20 mouse cellular contexts compared by ENCODE assay signal in the genomic region with DNA sequence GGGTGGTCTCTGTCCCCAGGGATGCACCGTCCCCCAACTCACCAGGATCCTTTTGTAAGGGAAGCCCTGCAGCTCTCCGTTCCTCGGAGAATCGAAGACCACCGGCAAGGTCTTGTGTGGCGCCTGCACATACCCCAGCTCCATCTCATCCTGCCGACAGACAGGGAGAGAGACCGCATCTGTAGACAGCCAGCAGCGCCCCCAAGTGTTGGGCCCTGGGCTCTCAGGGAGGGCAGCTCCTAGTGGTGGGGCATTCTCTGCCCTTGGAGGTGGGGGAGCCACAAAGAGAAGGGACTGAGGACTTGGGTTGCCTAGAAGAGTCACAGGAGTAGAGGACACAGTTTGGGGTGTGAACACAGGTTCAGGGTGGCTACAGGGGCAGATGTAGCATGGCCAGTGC. TPM values are rescaled to one million over a fixed set of nuclear protein-coding genes. Genes with fewer than 3 reads are reported as not detected.
DNase-seq lines count a peak whose midpoint lies in the region; ATAC-seq and TF ChIP-seq lines count a peak whose summit lies in the region.
"Had no signal": no experiment of that assay in that cellular context is flagged by ENCODE, and none has a peak within 500 bp of the region (broad histone marks: within the 10 kb centered on the region; RNA-seq: fewer than 3 reads in every experiment).

No protein-coding gene starts in this region.

- ATAC-seq in forebrain, postnatal 0 days = no peak
- ATAC-seq in forebrain, embryonic 12.5 days (ENCODE audit: low FRiP score) = no peak
- ATAC-seq in midbrain, postnatal 0 days (ENCODE audit: low FRiP score) = no peak
- ATAC-seq in midbrain, embryonic 14.5 days (ENCODE audit: low FRiP score, low TSS enrichment) = no peak
- ATAC-seq in granulocyte monocyte progenitor cell, adult 5-6 weeks (replicated peaks; ENCODE audit: poor library complexity, severe bottlenecking) = 0 out of 2 replicates have a peak, but pooled peaks have one; percentile 20
- ATAC-seq: forebrain, embryonic 16.5 days; intestine, embryonic 15.5 days had no signal

- H3K9ac ChIP-seq in forebrain, postnatal 0 days = no peak overlapping the region
- no peak overlapping the region for H3K9ac ChIP-seq in forebrain, embryonic 12.5 days
- H3K9ac ChIP-seq in midbrain, postnatal 0 days (replicated peaks; ENCODE audit: low read length, poor library complexity, severe bottlenecking) = no peak overlapping the region
- no peak overlapping the region for H3K9ac ChIP-seq in midbrain, embryonic 14.5 days (replicated peaks; ENCODE audit: low read length)
- H3K9ac ChIP-seq: intestine, embryonic 15.5 days; liver, embryonic 13.5 days had no signal

- H3K4me2 ChIP-seq in forebrain, postnatal 0 days (ENCODE audit: low read depth) = no peak overlapping the region
- no peak overlapping the region for H3K4me2 ChIP-seq in forebrain, embryonic 12.5 days
- H3K4me2 ChIP-seq in midbrain, postnatal 0 days (ENCODE audit: low read depth, low read length, poor library complexity, severe bottlenecking) = no peak overlapping the region
- no peak overlapping the region for H3K4me2 ChIP-seq in midbrain, embryonic 14.5 days (ENCODE audit: low read length)
- H3K4me2 ChIP-seq: heart, embryonic 11.5 days; intestine, embryonic 15.5 days; liver, embryonic 13.5 days had no signal

- H3K27ac ChIP-seq in forebrain, postnatal 0 days (ENCODE audit: low read depth, low read length) = no peak overlapping the region
- H3K27ac ChIP-seq in forebrain, embryonic 12.5 days = no peak overlapping the region
- no peak overlapping the region for H3K27ac ChIP-seq in layer of hippocampus, adult 2 months
- H3K27ac ChIP-seq in midbrain, postnatal 0 days (ENCODE audit: low read depth, low read length) = no peak overlapping the region
- no peak overlapping the region for H3K27ac ChIP-seq in midbrain, embryonic 14.5 days (replicated peaks; ENCODE audit: low read depth, low read length)
- no peak overlapping the region for H3K27ac ChIP-seq in limb, embryonic 10.5 days
- H3K27ac ChIP-seq: intestine, embryonic 15.5 days; liver, embryonic 13.5 days had no signal

- H3K4me3 ChIP-seq in forebrain, postnatal 0 days (ENCODE audit: low read depth, low read length) = no peak overlapping the region
- H3K4me3 ChIP-seq in forebrain, embryonic 12.5 days (replicated peaks) = no peak overlapping the region
- H3K4me3 ChIP-seq in layer of hippocampus, adult 2 months = no peak overlapping the region
- H3K4me3 ChIP-seq in midbrain, postnatal 0 days (ENCODE audit: low read depth, low read length) = no peak overlapping the region
- no peak overlapping the region for H3K4me3 ChIP-seq in midbrain, embryonic 14.5 days (replicated peaks; ENCODE audit: low read depth, low read length)
- H3K4me3 ChIP-seq in limb, embryonic 10.5 days = no peak overlapping the region
- H3K4me3 ChIP-seq: intestine, embryonic 15.5 days; liver, embryonic 13.5 days; myocyte had no signal

- H3K36me3 ChIP-seq in forebrain, postnatal 0 days (ENCODE audit: insufficient read depth) = no peaks in the 10 kb centered on the region
- no peaks in the 10 kb centered on the region for H3K36me3 ChIP-seq in forebrain, embryonic 12.5 days (replicated peaks)
- H3K36me3 ChIP-seq in midbrain, postnatal 0 days (ENCODE audit: insufficient read depth, low read length) = no peaks in the 10 kb centered on the region
- no peaks in the 10 kb centered on the region for H3K36me3 ChIP-seq in midbrain, embryonic 14.5 days (ENCODE audit: control insufficient read depth, insufficient read depth, low read length)
- H3K36me3 ChIP-seq in limb, embryonic 10.5 days = no peaks in the 10 kb centered on the region
- H3K36me3 ChIP-seq: intestine, embryonic 15.5 days; liver, embryonic 13.5 days had no signal

- TF ChIP-seq CTCF in forebrain, postnatal 0 days (IDR thresholded peaks at IDR 0.05; ENCODE audit: low read depth) = peak; percentile 36
- TF ChIP-seq CTCF in layer of hippocampus, adult 2 months (conservative IDR thresholded peaks at IDR 0.05) = peak; percentile 36; the same call in 1 of the 2 replicates
- peak; percentile 38 for TF ChIP-seq CTCF in midbrain, postnatal 0 days (IDR thresholded peaks at IDR 0.05)

- H3K4me1 ChIP-seq in forebrain, postnatal 0 days (ENCODE audit: insufficient read depth) = no peaks in the 10 kb centered on the region
- H3K4me1 ChIP-seq in forebrain, embryonic 12.5 days = no peaks in the 10 kb centered on the region; the same call in 1 of the 2 replicates
- H3K4me1 ChIP-seq in midbrain, postnatal 0 days (ENCODE audit: insufficient read depth, low read length) = no peaks in the 10 kb centered on the region
- H3K4me1 ChIP-seq in midbrain, embryonic 14.5 days (ENCODE audit: control insufficient read depth, insufficient read depth, low read length) = no peaks in the 10 kb centered on the region
- H3K4me1 ChIP-seq in limb, embryonic 10.5 days = peaks cover 21% of the 10 kb centered on the region

- 48% methylated on average over 9 of the region's 9 CpGs for WGBS in forebrain, postnatal 0 days
- 49% methylated on average over 9 of the region's 9 CpGs for WGBS in forebrain, embryonic 12.5 days
- WGBS in midbrain, postnatal 0 days = 44% methylated on average over 9 of the region's 9 CpGs
- 42% methylated on average over 9 of the region's 9 CpGs for WGBS in midbrain, embryonic 14.5 days
- WGBS in limb, embryonic 10.5 days = 63% methylated on average over 9 of the region's 9 CpGs

- H3K9me3 ChIP-seq in forebrain, postnatal 0 days (ENCODE audit: low read length) = no peaks in the 10 kb centered on the region
- no peaks in the 10 kb centered on the region for H3K9me3 ChIP-seq in forebrain, embryonic 12.5 days
- no peaks in the 10 kb centered on the region for H3K9me3 ChIP-seq in midbrain, postnatal 0 days (ENCODE audit: low read length)
- H3K9me3 ChIP-seq in midbrain, embryonic 14.5 days (ENCODE audit: control insufficient read depth, low read length) = no peaks in the 10 kb centered on the region
- no peaks in the 10 kb centered on the region for H3K9me3 ChIP-seq in limb, embryonic 10.5 days (replicated peaks)
- H3K9me3 ChIP-seq: intestine, embryonic 15.5 days; liver, embryonic 13.5 days had no signal

- H3K27me3 ChIP-seq in forebrain, postnatal 0 days (ENCODE audit: insufficient read depth, low read length) = no peaks in the 10 kb centered on the region
- H3K27me3 ChIP-seq in forebrain, embryonic 12.5 days = peaks cover 8% of the 10 kb centered on the region; the same call in 1 of the 2 replicates
- H3K27me3 ChIP-seq in midbrain, postnatal 0 days (ENCODE audit: insufficient read depth, low read length) = no peaks in the 10 kb centered on the region
- H3K27me3 ChIP-seq in midbrain, embryonic 14.5 days (ENCODE audit: control insufficient read depth, insufficient read depth, low read length) = no peaks in the 10 kb centered on the region
- H3K27me3 ChIP-seq in limb, embryonic 10.5 days (ENCODE audit: low read depth, poor library complexity, severe bottlenecking) = 0 out of 2 replicates have a peak, but pooled peaks cover 7% of the 10 kb centered on the region
- H3K27me3 ChIP-seq: intestine, embryonic 15.5 days had no signal

- DNase-seq in forebrain, postnatal 0 days = no peak
- DNase-seq in layer of hippocampus, adult 2 months (ENCODE audit: low spot score in 2 of 2) = no peak
- no peak for DNase-seq in layer of hippocampus, postnatal 25 days (ENCODE audit: extremely low spot score in 1 of 2, low spot score in 1 of 2)
- DNase-seq in midbrain, postnatal 0 days (ENCODE audit: low spot score) = no peak
- DNase-seq in midbrain, embryonic 14.5 days = no peak
- no peak for DNase-seq in limb, embryonic 10.5 days (ENCODE audit: low spot score)
- DNase-seq: adrenal gland, postnatal 10 days; cerebellum, adult 9-11 months; kidney, postnatal 14 days; layer of hippocampus, adult 9-11 months; liver, embryonic 13.5 days had no signal

RNA-seq across cellular contexts. Expression of a gene that starts 16.7 kb away (rescaled TPM):
- not detected in 2 replicates for total RNA-seq in forebrain, postnatal 0 days (2014; rRNA removed)
- polyA plus RNA-seq in forebrain, postnatal 0 days (2015; fragmentation: Nextera tagmentation; extraction: Ambion mirVana) = 0.06 TPM in 1 of 2 replicates, not detected in the other
- 0.06 TPM in 1 of 2 replicates, not detected in the other for polyA plus RNA-seq in forebrain, embryonic 12.5 days (2016; fragmentation: Nextera tagmentation; extraction: Ambion mirVana)
- total RNA-seq in layer of hippocampus, adult 2 months (2021) = not detected
- total RNA-seq in layer of hippocampus, postnatal 25 days (2021) = not detected
- total RNA-seq in midbrain, postnatal 0 days (2014; rRNA removed) = 0.14 TPM in 1 of 2 replicates, not detected in the other
- not detected in 2 replicates for polyA plus RNA-seq in midbrain, postnatal 0 days (2015; fragmentation: Nextera tagmentation; extraction: Ambion mirVana)
- not detected in 2 replicates for polyA plus RNA-seq in midbrain, embryonic 14.5 days (2014; fragmentation: Nextera tagmentation; extraction: Ambion mirVana)
- total RNA-seq in granulocyte monocyte progenitor cell, adult 5-6 weeks (2014; fragmentation: Nextera tagmentation) = 0.19 and 0.21 TPM in 2 replicates
- 0.04 TPM in 1 of 2 replicates, not detected in the other for total RNA-seq in granulocyte monocyte progenitor cell, adult 5-6 weeks (2017)
- 1.3 and 1.5 TPM in 2 replicates for polyA plus RNA-seq in limb, embryonic 10.5 days (2016; fragmentation: Nextera tagmentation; extraction: Ambion mirVana)
- polyA plus RNA-seq: forebrain, embryonic 16.5 days had no signal

RNA-seq across cellular contexts. Expression of a gene that starts 19.8 kb away (rescaled TPM):
- not detected in 2 replicates for total RNA-seq in forebrain, postnatal 0 days (2014; rRNA removed)
- polyA plus RNA-seq in forebrain, postnatal 0 days (2015; fragmentation: Nextera tagmentation; extraction: Ambion mirVana) = 0.06 TPM in 2 replicates
- polyA plus RNA-seq in forebrain, embryonic 12.5 days (2016; fragmentation: Nextera tagmentation; extraction: Ambion mirVana) = 0.90 and 1.8 TPM in 2 replicates
- total RNA-seq in layer of hippocampus, adult 2 months (2021) = not detected
- not detected for total RNA-seq in layer of hippocampus, postnatal 25 days (2021)
- 0.57 TPM in 1 of 2 replicates, not detected in the other for total RNA-seq in midbrain, postnatal 0 days (2014; rRNA removed)
- polyA plus RNA-seq in midbrain, postnatal 0 days (2015; fragmentation: Nextera tagmentation; extraction: Ambion mirVana) = 0.07 and 0.09 TPM in 2 replicates
- polyA plus RNA-seq in midbrain, embryonic 14.5 days (2014; fragmentation: Nextera tagmentation; extraction: Ambion mirVana) = 0.12 and 0.18 TPM in 2 replicates
- 2.8 and 7.9 TPM in 2 replicates for total RNA-seq in granulocyte monocyte progenitor cell, adult 5-6 weeks (2014; fragmentation: Nextera tagmentation)
- 5.1 and 6.4 TPM in 2 replicates for total RNA-seq in granulocyte monocyte progenitor cell, adult 5-6 weeks (2017)
- polyA plus RNA-seq in limb, embryonic 10.5 days (2016; fragmentation: Nextera tagmentation; extraction: Ambion mirVana) = 0.08 TPM in 1 of 2 replicates, not detected in the other
- total RNA-seq: gastrocnemius, adult 8-10 months; left cerebral cortex, postnatal 14 days had no signal

RNA-seq across cellular contexts. Expression of a gene that starts 51.4 kb away (rescaled TPM):
- 0.08 TPM in 1 of 2 replicates, not detected in the other for total RNA-seq in forebrain, postnatal 0 days (2014; rRNA removed)
- polyA plus RNA-seq in forebrain, postnatal 0 days (2015; fragmentation: Nextera tagmentation; extraction: Ambion mirVana) = 0.11 and 0.18 TPM in 2 replicates
- polyA plus RNA-seq in forebrain, embryonic 12.5 days (2016; fragmentation: Nextera tagmentation; extraction: Ambion mirVana) = not detected in 2 replicates
- total RNA-seq in layer of hippocampus, adult 2 months (2021) = not detected
- not detected for total RNA-seq in layer of hippocampus, postnatal 25 days (2021)
- total RNA-seq in midbrain, postnatal 0 days (2014; rRNA removed) = not detected in 2 replicates
- 0.09 and 0.10 TPM in 2 replicates for polyA plus RNA-seq in midbrain, postnatal 0 days (2015; fragmentation: Nextera tagmentation; extraction: Ambion mirVana)
- not detected in 2 replicates for polyA plus RNA-seq in midbrain, embryonic 14.5 days (2014; fragmentation: Nextera tagmentation; extraction: Ambion mirVana)
- total RNA-seq in granulocyte monocyte progenitor cell, adult 5-6 weeks (2014; fragmentation: Nextera tagmentation) = not detected in 2 replicates
- total RNA-seq in granulocyte monocyte progenitor cell, adult 5-6 weeks (2017) = not detected in 2 replicates
- polyA plus RNA-seq in limb, embryonic 10.5 days (2016; fragmentation: Nextera tagmentation; extraction: Ambion mirVana) = not detected in 2 replicates
- total RNA-seq: gastrocnemius, adult 8-10 months; hematopoietic stem cell, adult 5-6 weeks had no signal
- polyA plus RNA-seq: forebrain, embryonic 16.5 days; heart, embryonic 11.5 days; liver, embryonic 13.5 days had no signal

RNA-seq across cellular contexts. Expression of a gene that starts 51.8 kb away (rescaled TPM):
- 0.08 and 0.10 TPM in 2 replicates for total RNA-seq in forebrain, postnatal 0 days (2014; rRNA removed)
- 0.06 and 0.08 TPM in 2 replicates for polyA plus RNA-seq in forebrain, postnatal 0 days (2015; fragmentation: Nextera tagmentation; extraction: Ambion mirVana)
- 0.10 TPM in 1 of 2 replicates, not detected in the other for polyA plus RNA-seq in forebrain, embryonic 12.5 days (2016; fragmentation: Nextera tagmentation; extraction: Ambion mirVana)
- total RNA-seq in layer of hippocampus, adult 2 months (2021) = not detected
- total RNA-seq in layer of hippocampus, postnatal 25 days (2021) = not detected
- total RNA-seq in midbrain, postnatal 0 days (2014; rRNA removed) = 0.14 and 0.16 TPM in 2 replicates
- 0.06 TPM in 1 of 2 replicates, not detected in the other for polyA plus RNA-seq in midbrain, postnatal 0 days (2015; fragmentation: Nextera tagmentation; extraction: Ambion mirVana)
- polyA plus RNA-seq in midbrain, embryonic 14.5 days (2014; fragmentation: Nextera tagmentation; extraction: Ambion mirVana) = 0.12 TPM in 1 of 2 replicates, not detected in the other
- total RNA-seq in granulocyte monocyte progenitor cell, adult 5-6 weeks (2014; fragmentation: Nextera tagmentation) = not detected in 2 replicates
- not detected in 2 replicates for total RNA-seq in granulocyte monocyte progenitor cell, adult 5-6 weeks (2017)
- polyA plus RNA-seq in limb, embryonic 10.5 days (2016; fragmentation: Nextera tagmentation; extraction: Ambion mirVana) = 0.36 and 0.44 TPM in 2 replicates
- total RNA-seq: adrenal gland, postnatal 10 days; left cerebral cortex, postnatal 14 days had no signal
- polyA plus RNA-seq: forebrain, embryonic 16.5 days had no signal
